Mouse (Mus musculus): ENCODE results near the gene Gypa. TPM values are rescaled to one million over a fixed set of nuclear protein-coding genes. Genes with fewer than 3 reads are reported as not detected.

The Gypa gene
- total and polyA plus RNA-seq, 3 experiments = 15.9 to 19.8 TPM; not detected in 1

Other genes starting within 250 kb of the Gypa start
- under 0.01 TPM in 1 of 2 replicates, not detected in the other for gene Frem3, start 117.3 kb downstream of the Gypa start, total RNA-seq (2012; rRNA removed)
- gene Frem3, start 117.3 kb downstream of the Gypa start, polyA plus RNA-seq (2012; ENCODE audit: insufficient read depth in 1 of 2, insufficient read length in 2 of 2, low read depth in 1 of 2, low replicate concordance in 2 of 2, missing spikeins in 1 of 2) = not detected
- 89.1 and 99.2 TPM in 2 replicates for gene Smarca5, start 245.7 kb downstream of the Gypa start, total RNA-seq (2012; rRNA removed)
- gene Smarca5, start 245.7 kb downstream of the Gypa start, polyA plus RNA-seq (2012; ENCODE audit: insufficient read depth in 1 of 2, insufficient read length in 2 of 2, low read depth in 1 of 2, low replicate concordance in 2 of 2, missing spikeins in 1 of 2) = 100 to 1,000 TPM in 1 of 2 experiments, 10 to 100 TPM in 1; 59.0 to 140 TPM